Mouse (Mus musculus) hindbrain, embryonic 13.5 days (tissue): ENCODE data around the gene Krt86. TPM values are rescaled to one million over a fixed set of nuclear protein-coding genes. Genes with fewer than 3 reads are reported as not detected.

Source experiments
- ATAC-seq: fragments of 200-750 bp; cut with Nextera tagmentation; 2 replicates; pipeline ENCODE4 v1.8.0; 2017; ENCODE audit warnings: moderate TSS enrichment; ENCODE audit not compliant: low FRiP score
- H3K27ac ChIP-seq: fragments of 300-500 bp; sonication (generic); 2 replicates; pipeline ENCODE4 v1.5.1; 2015; ENCODE audit warnings: inconsistent platforms, mild to moderate bottlenecking, moderate library complexity
- H3K27me3 ChIP-seq: fragments of 300-500 bp; sonication (generic); 2 replicates; pipeline ENCODE4 v1.6.1; 2015; ENCODE audit warnings: mild to moderate bottlenecking, inconsistent platforms
- H3K36me3 ChIP-seq: fragments of 300-500 bp; sonication (generic); 2 replicates; pipeline ENCODE4 v1.6.1; 2015; ENCODE audit warnings: mild to moderate bottlenecking, inconsistent platforms
- H3K4me1 ChIP-seq: fragments of 300-500 bp; sonication (generic); replicated peaks from 2 replicates; pipeline ENCODE4 v1.6.1; 2015; ENCODE audit warnings: inconsistent platforms
- H3K4me2 ChIP-seq: fragments of 300-500 bp; sonication (generic); 2 replicates; pipeline ENCODE4 v1.6.1; 2015; ENCODE audit warnings: inconsistent platforms, mild to moderate bottlenecking, moderate library complexity
- H3K4me3 ChIP-seq: fragments of 300-500 bp; sonication (generic); 2 replicates; pipeline ENCODE4 v1.5.1; 2015; ENCODE audit warnings: mild to moderate bottlenecking, inconsistent platforms
- H3K9ac ChIP-seq: fragments of 300-500 bp; sonication (generic); 2 replicates; pipeline ENCODE4 v1.6.1; 2015; ENCODE audit warnings: mild to moderate bottlenecking, inconsistent platforms
- H3K9me3 ChIP-seq: fragments of 300-500 bp; sonication (generic); 2 replicates; pipeline ENCODE4 v1.6.1; 2016; ENCODE audit warnings: inconsistent platforms
- WGBS: fragments of 180-500 bp; shearing (Covaris S2); methylation state at CpG from one replicate; pipeline ENCODE4 v1.1.7; 2015; 5-methylcytosine and 5-hydroxymethylcytosine counted together
- polyA plus RNA-seq: library from polyadenylated mRNA; unstranded; fragments of >200 nt; fragmentation: Nextera tagmentation; extraction: Ambion mirVana; gene quantifications from 2 replicates; pipeline ENCODE4 v1.2.1, GENCODE M21; 2015

Gene Krt86
- not detected in 2 replicates for polyA plus RNA-seq

GRCm38 (mm10) chr15:101472952-101473528 lies at the start of gene Krt86:
Krt86 (plus strand) TSS chr15:101473478.
- Histone ChIP-seq H3K4me2 (no peak within 1 kb of the TSS), H3K9me3 (no peaks in the 10 kb centered on the region), H3K4me1 (no peaks in the 10 kb centered on the region), H3K36me3 (no peaks in the 10 kb centered on the region), H3K27me3 (0 out of 2 replicates have a peak, but pooled peaks cover 7% of the 10 kb centered on the region), H3K27ac (no peak within 1 kb of the TSS), H3K9ac (no peak within 1 kb of the TSS), H3K4me3 (no peak within 1 kb of the TSS)
- ATAC-seq = no peak
- WGBS = 42% methylated on average over 10 of the region's 10 CpGs

GRCm38 (mm10) chr15:101424914-101425313 lies 48.4 kb upstream of the Krt86 start:
- Histone ChIP-seq H3K4me3 (no peak overlapping the region), H3K36me3 (no peaks in the 10 kb centered on the region), H3K9ac (no peak overlapping the region), H3K4me2 (no peak overlapping the region), H3K27me3 (0 out of 2 replicates have a peak, but pooled peaks cover 10% of the 10 kb centered on the region), H3K9me3 (no peaks in the 10 kb centered on the region), H3K4me1 (no peaks in the 10 kb centered on the region), H3K27ac (no peak overlapping the region)
- ATAC-seq = no peak
- 23% methylated on average over 5 of the region's 5 CpGs for WGBS

- Histone ChIP-seq H3K9ac (no peak overlapping the region), H3K36me3 (no peaks in the 10 kb centered on the region), H3K27ac (no peak overlapping the region), H3K4me2 (no peak overlapping the region), H3K27me3 (peaks cover 44% of the 10 kb centered on the region), H3K4me1 (peaks cover 9% of the 10 kb centered on the region), H3K4me3 (no peak overlapping the region), H3K9me3 (no peaks in the 10 kb centered on the region)
- ATAC-seq = no peak
- 86% methylated on average over 7 of the region's 7 CpGs for WGBS
These were observed 36.7 kb upstream of the Krt86 start for GRCm38 (mm10) chr15:101436611-101437010.

GRCm38 (mm10) chr15:101438555-101438954 lies 34.7 kb upstream of the Krt86 start, which contains the start of gene Krt87:
Krt87 (minus strand) TSS chr15:101438804.
- Histone ChIP-seq H3K9me3 (no peaks in the 10 kb centered on the region), H3K27ac (no peak within 1 kb of the TSS), H3K4me1 (peaks cover 9% of the 10 kb centered on the region), H3K9ac (peak within 1 kb of the TSS; percentile 71), H3K36me3 (no peaks in the 10 kb centered on the region), H3K27me3 (peaks cover 44% of the 10 kb centered on the region), H3K4me2 (peak within 1 kb of the TSS; percentile 77), H3K4me3 (peak within 1 kb of the TSS; percentile 41)
- no peak for ATAC-seq
- WGBS = 3% methylated on average over 34 of the region's 34 CpGs

- Histone ChIP-seq H3K4me1 (peaks cover 9% of the 10 kb centered on the region), H3K4me2 (no peak overlapping the region), H3K27ac (no peak overlapping the region), H3K9me3 (no peaks in the 10 kb centered on the region), H3K27me3 (peaks cover 44% of the 10 kb centered on the region), H3K9ac (no peak overlapping the region), H3K4me3 (no peak overlapping the region), H3K36me3 (no peaks in the 10 kb centered on the region)
- ATAC-seq = no peak
- WGBS = 82% methylated on average over 4 of the region's 4 CpGs
These were observed 32.4 kb upstream of the Krt86 start for GRCm38 (mm10) chr15:101440837-101441236.

GRCm38 (mm10) chr15:101446572-101446971 lies 26.7 kb upstream of the Krt86 start:
- Histone ChIP-seq H3K4me2 (no peak overlapping the region), H3K9me3 (no peaks in the 10 kb centered on the region), H3K4me1 (no peaks in the 10 kb centered on the region), H3K27me3 (no peaks in the 10 kb centered on the region; the same call in 1 of the 2 replicates), H3K27ac (no peak overlapping the region), H3K36me3 (no peaks in the 10 kb centered on the region), H3K9ac (no peak overlapping the region), H3K4me3 (no peak overlapping the region)
- ATAC-seq = no peak
- WGBS = 77% methylated on average over 11 of the region's 11 CpGs

GRCm38 (mm10) chr15:101447444-101447843 lies 25.8 kb upstream of the Krt86 start, which contains the start of gene Krt88:
Krt88 (plus strand) TSS chr15:101447744.
- WGBS = 74% methylated on average over 2 of the region's 2 CpGs
- Histone ChIP-seq H3K4me2 (no peak within 1 kb of the TSS), H3K36me3 (no peaks in the 10 kb centered on the region), H3K27ac (no peak within 1 kb of the TSS), H3K9ac (no peak within 1 kb of the TSS), H3K4me1 (no peaks in the 10 kb centered on the region), H3K9me3 (no peaks in the 10 kb centered on the region), H3K4me3 (no peak within 1 kb of the TSS), H3K27me3 (peaks cover 2% of the 10 kb centered on the region; the same call in 1 of the 2 replicates)
- no peak for ATAC-seq

- Histone ChIP-seq H3K4me1 (peaks cover 5% of the 10 kb centered on the region; the same call in 1 of the 2 replicates), H3K9me3 (no peaks in the 10 kb centered on the region), H3K4me3 (no peak overlapping the region), H3K4me2 (peak overlapping the region; percentile 26; the same call in 1 of the 2 replicates), H3K36me3 (no peaks in the 10 kb centered on the region), H3K27ac (no peak overlapping the region), H3K9ac (no peak overlapping the region), H3K27me3 (peaks cover 3% of the 10 kb centered on the region; the same call in 1 of the 2 replicates)
- 6% methylated on average over 13 of the region's 13 CpGs for WGBS
- no peak for ATAC-seq
These were observed 20.1 kb upstream of the Krt86 start for GRCm38 (mm10) chr15:101453093-101453736.

- H3K4me3 ChIP-seq = no peak overlapping the region
- peaks cover 7% of the 10 kb centered on the region; the same call in 1 of the 2 replicates for H3K27me3 ChIP-seq
- no peak overlapping the region for H3K27ac ChIP-seq
- no peak overlapping the region for H3K9ac ChIP-seq
- no peaks in the 10 kb centered on the region for H3K9me3 ChIP-seq
- H3K36me3 ChIP-seq = no peaks in the 10 kb centered on the region
- ATAC-seq = no peak
- H3K4me2 ChIP-seq = no peak overlapping the region
- H3K4me1 ChIP-seq = peaks cover 17% of the 10 kb centered on the region
- WGBS = 88% methylated on average over 8 of the region's 8 CpGs
These were observed 18.5 kb upstream of the Krt86 start for GRCm38 (mm10) chr15:101454774-101455173.

- WGBS = 94% methylated on average over 2 of the region's 2 CpGs
- H3K4me2 ChIP-seq = no peak overlapping the region
- no peak overlapping the region for H3K9ac ChIP-seq
- peaks cover 7% of the 10 kb centered on the region; the same call in 1 of the 2 replicates for H3K27me3 ChIP-seq
- no peak overlapping the region for H3K27ac ChIP-seq
- peaks cover 17% of the 10 kb centered on the region for H3K4me1 ChIP-seq
- no peak for ATAC-seq
- no peak overlapping the region for H3K4me3 ChIP-seq
- H3K36me3 ChIP-seq = no peaks in the 10 kb centered on the region
- H3K9me3 ChIP-seq = no peaks in the 10 kb centered on the region
These were observed 18.0 kb upstream of the Krt86 start for GRCm38 (mm10) chr15:101455292-101455691.

GRCm38 (mm10) chr15:101455891-101456290 lies 17.4 kb upstream of the Krt86 start:
- no peak for ATAC-seq
- whole genome bisulfite sequencing = 89% methylated on average over 6 of the region's 6 CpGs

GRCm38 (mm10) chr15:101458361-101458930 lies 14.8 kb upstream of the Krt86 start:
- 42% methylated on average over 16 of the region's 16 CpGs for WGBS
- no peaks in the 10 kb centered on the region for H3K36me3 ChIP-seq
- H3K4me2 ChIP-seq = 0 out of 2 replicates have a peak overlapping the region, but pooled peaks have one; percentile 2
- H3K4me1 ChIP-seq = peaks cover 13% of the 10 kb centered on the region
- H3K27me3 ChIP-seq = 0 out of 2 replicates have a peak, but pooled peaks cover 4% of the 10 kb centered on the region
- ATAC-seq = no peak
- H3K4me3 ChIP-seq = no peak overlapping the region
- H3K27ac ChIP-seq = no peak overlapping the region
- H3K9me3 ChIP-seq = no peaks in the 10 kb centered on the region
- no peak overlapping the region for H3K9ac ChIP-seq

More at GRCm38 (mm10) chr15:101455891-101456290, 17.4 kb upstream of the Krt86 start:
- Histone ChIP-seq H3K27ac (no peak overlapping the region), H3K36me3 (no peaks in the 10 kb centered on the region), H3K4me1 (peaks cover 17% of the 10 kb centered on the region), H3K9me3 (no peaks in the 10 kb centered on the region), H3K4me3 (no peak overlapping the region), H3K27me3 (peaks cover 7% of the 10 kb centered on the region; the same call in 1 of the 2 replicates), H3K9ac (no peak overlapping the region), H3K4me2 (no peak overlapping the region)
